Mouse (Mus musculus): ENCODE measurements around the gene Nlrc4. TPM values are rescaled to one million over a fixed set of nuclear protein-coding genes. Genes with fewer than 3 reads are reported as not detected.

The Nlrc4 gene
- polyA plus RNA-seq, 1 experiment from 2014 or later = 15.0 TPM

GRCm38 (mm10) chr17:74389847-74390246, 69.1 kb downstream of the Nlrc4 start:
- peak; percentile 36 for TF ChIP-seq CTCF (IDR thresholded peaks at IDR 0.05; ENCODE audit: low read depth)
- Histone ChIP-seq H3K4me2 (replicated peaks; ENCODE audit: low read depth) (no peak overlapping the region), H3K27ac (ENCODE audit: low read depth, low read length) (no peak overlapping the region), H3K27me3 (replicated peaks; ENCODE audit: control insufficient read depth, insufficient read depth, low read length) (no peaks in the 10 kb centered on the region), H3K4me1 (replicated peaks; ENCODE audit: control insufficient read depth, insufficient read depth, low read length) (no peaks in the 10 kb centered on the region), H3K9me3 (ENCODE audit: control insufficient read depth) (no peaks in the 10 kb centered on the region), H3K9ac (ENCODE audit: low read depth, low read length) (no peak overlapping the region), H3K36me3 (ENCODE audit: control insufficient read depth, insufficient read depth) (peaks cover 27% of the 10 kb centered on the region), H3K4me3 (ENCODE audit: low read depth, low read length) (no peak overlapping the region)
- no peak for ATAC-seq
- WGBS = 74% methylated on average over 3 of the region's 3 CpGs

GRCm38 (mm10) chr17:74386657-74387056, 72.3 kb downstream of the Nlrc4 start:
- no peak for TF ChIP-seq CTCF (IDR thresholded peaks at IDR 0.05; ENCODE audit: low read depth)
- Histone ChIP-seq H3K27me3 (replicated peaks; ENCODE audit: control insufficient read depth, insufficient read depth, low read length) (no peaks in the 10 kb centered on the region), H3K4me3 (ENCODE audit: low read depth, low read length) (no peak overlapping the region), H3K9ac (ENCODE audit: low read depth, low read length) (no peak overlapping the region), H3K27ac (ENCODE audit: low read depth, low read length) (no peak overlapping the region), H3K4me1 (replicated peaks; ENCODE audit: control insufficient read depth, insufficient read depth, low read length) (no peaks in the 10 kb centered on the region), H3K9me3 (ENCODE audit: control insufficient read depth) (no peaks in the 10 kb centered on the region), H3K4me2 (replicated peaks; ENCODE audit: low read depth) (no peak overlapping the region), H3K36me3 (ENCODE audit: control insufficient read depth, insufficient read depth) (peaks cover 51% of the 10 kb centered on the region)
- ATAC-seq = no peak

- Histone ChIP-seq H3K4me2 (replicated peaks; ENCODE audit: low read depth) (no peak overlapping the region), H3K4me1 (replicated peaks; ENCODE audit: control insufficient read depth, insufficient read depth, low read length) (no peaks in the 10 kb centered on the region), H3K27ac (ENCODE audit: low read depth, low read length) (no peak overlapping the region), H3K27me3 (replicated peaks; ENCODE audit: control insufficient read depth, insufficient read depth, low read length) (no peaks in the 10 kb centered on the region), H3K9ac (ENCODE audit: low read depth, low read length) (no peak overlapping the region), H3K4me3 (ENCODE audit: low read depth, low read length) (no peak overlapping the region), H3K9me3 (ENCODE audit: control insufficient read depth) (no peaks in the 10 kb centered on the region), H3K36me3 (ENCODE audit: control insufficient read depth, insufficient read depth) (peaks cover 59% of the 10 kb centered on the region)
- TF ChIP-seq CTCF (IDR thresholded peaks at IDR 0.05; ENCODE audit: low read depth) = no peak
- no peak for ATAC-seq
- 57% methylated on average over 1 of the region's 1 CpGs for WGBS
Measured at GRCm38 (mm10) chr17:74376916-74377315, 82.0 kb downstream of the Nlrc4 start.

Other genes with a start within 250 kb of the Nlrc4 start
- 40.7 and 42.6 TPM in 2 replicates for gene Memo1, start 163.6 kb downstream of the Nlrc4 start, polyA plus RNA-seq (2015; fragmentation: Nextera tagmentation; extraction: Ambion mirVana)
- gene Dpy30, start 135.2 kb downstream of the Nlrc4 start, polyA plus RNA-seq (2015; fragmentation: Nextera tagmentation; extraction: Ambion mirVana) = 183 and 185 TPM in 2 replicates
- 10.5 and 12.1 TPM in 2 replicates for gene Spast, start 120.2 kb downstream of the Nlrc4 start, polyA plus RNA-seq (2015; fragmentation: Nextera tagmentation; extraction: Ambion mirVana)
- gene Slc30a6, start 63.5 kb downstream of the Nlrc4 start, polyA plus RNA-seq (2015; fragmentation: Nextera tagmentation; extraction: Ambion mirVana) = 45.7 and 47.6 TPM in 2 replicates
- 77.1 and 82.8 TPM in 2 replicates for gene Yipf4, start 30.4 kb upstream of the Nlrc4 start, polyA plus RNA-seq (2015; fragmentation: Nextera tagmentation; extraction: Ambion mirVana)
- 63.7 and 70.7 TPM in 2 replicates for gene Birc6, start 69.2 kb upstream of the Nlrc4 start, polyA plus RNA-seq (2015; fragmentation: Nextera tagmentation; extraction: Ambion mirVana)